Mouse (Mus musculus) liver, embryonic 14 days (tissue): Measurements from ENCODE around the gene Baat. TPM values are rescaled to one million over a fixed set of nuclear protein-coding genes. Genes with fewer than 3 reads are reported as not detected.

Experiments used
- polyA plus RNA-seq: library from polyadenylated mRNA; depleted of rRNA; stranded (reverse); fragments of >200 nt; gene quantifications from 2 replicates; pipeline ENCODE4 v1.2.3, GENCODE M21; 2012; rRNA removed

Gene Baat
- polyA plus RNA-seq = 0.49 and 0.62 TPM in 2 replicates

GRCm38 (mm10) chr4:49506386-49506785, at the start of gene Baat:
Gene Baat, minus strand, starts transcription at chr4:49506557.

GRCm38 (mm10) chr4:49549383-49549782, 43.0 kb upstream of the Baat start, which contains the start of gene Aldob:
Gene Aldob, minus strand, starts transcription at chr4:49549546.

GRCm38 (mm10) chr4:49520572-49521340, 14.4 kb upstream of the Baat start, which contains the start of the genes Mrpl50 and Zfp189:
Gene Mrpl50, minus strand, starts transcription at chr4:49521093.
Gene Zfp189, plus strand, starts transcription at chr4:49521176.

GRCm38 (mm10) chr4:49473435-49474100, 32.8 kb downstream of the Baat start, which contains the start of gene Acnat1:
Gene Acnat1, minus strand, starts transcription at chr4:49473912.

Other genes starting within 250 kb of the Baat start
- 0.15 TPM in 2 replicates for gene Acnat2, start 98.4 kb downstream of the Baat start, polyA plus RNA-seq
- 0.81 and 1.0 TPM in 2 replicates for gene Acnat1, start 32.6 kb downstream of the Baat start, polyA plus RNA-seq
- gene Mrpl50, start 14.5 kb upstream of the Baat start, polyA plus RNA-seq = 20.6 and 23.6 TPM in 2 replicates
- 1.5 and 1.9 TPM in 2 replicates for gene Zfp189, start 14.6 kb upstream of the Baat start, polyA plus RNA-seq
- gene Aldob, start 43.0 kb upstream of the Baat start, polyA plus RNA-seq = 93.2 and 113 TPM in 2 replicates
- gene Tmem246, start 91.3 kb upstream of the Baat start, polyA plus RNA-seq = 4.2 and 4.3 TPM in 2 replicates
- 16.1 and 17.3 TPM in 2 replicates for gene Rnf20, start 125.4 kb upstream of the Baat start, polyA plus RNA-seq
- gene Ppp3r2, start 175.5 kb upstream of the Baat start, polyA plus RNA-seq = 0.01 TPM in 1 of 2 replicates, not detected in the other